Mouse (Mus musculus) intestine, postnatal 0 days (tissue): ENCODE data around the gene Pax3. TPM values are rescaled to one million over a fixed set of nuclear protein-coding genes. Genes with fewer than 3 reads are reported as not detected.
A peak's percentile ranks its signal among the peaks of the same experiment; 100 is the strongest.

Source experiments
- ATAC-seq: fragments of 200-750 bp; cut with Nextera tagmentation; 2 replicates; pipeline ENCODE4 v1.8.0; 2017; ENCODE audit warnings: mild to moderate bottlenecking, moderate TSS enrichment, moderate library complexity
- H3K27ac ChIP-seq: fragments of 300-500 bp; sonication (generic); 2 replicates; pipeline ENCODE4 v1.5.1; 2014; ENCODE audit warnings: mild to moderate bottlenecking, low read depth, low read length, moderate library complexity
- H3K27me3 ChIP-seq: fragments of 300-500 bp; sonication (generic); replicated peaks from 2 replicates; pipeline ENCODE4 v1.6.1; 2014; ENCODE audit warnings: low read length, mixed read lengths; ENCODE audit not compliant: control insufficient read depth, insufficient read depth
- H3K36me3 ChIP-seq: fragments of 300-500 bp; sonication (generic); 2 replicates; pipeline ENCODE4 v1.6.1; 2014; ENCODE audit warnings: mild to moderate bottlenecking, moderate library complexity; ENCODE audit not compliant: control insufficient read depth, insufficient read depth
- H3K4me1 ChIP-seq: fragments of 300-500 bp; sonication (generic); replicated peaks from 2 replicates; pipeline ENCODE4 v1.6.1; 2014; ENCODE audit warnings: antibody characterized with exemption, low read length, mixed read lengths; ENCODE audit not compliant: control insufficient read depth, insufficient read depth
- H3K4me2 ChIP-seq: fragments of 300-500 bp; sonication (generic); replicated peaks from 2 replicates; pipeline ENCODE4 v1.6.1; 2014; ENCODE audit warnings: low read depth, mild to moderate bottlenecking, moderate library complexity
- H3K4me3 ChIP-seq: fragments of 300-500 bp; sonication (generic); 2 replicates; pipeline ENCODE4 v1.5.1; 2014; ENCODE audit warnings: low read depth, low read length
- H3K9ac ChIP-seq: fragments of 300-500 bp; sonication (generic); 2 replicates; pipeline ENCODE4 v1.6.1; 2014; ENCODE audit warnings: mild to moderate bottlenecking, low read depth, low read length
- H3K9me3 ChIP-seq: fragments of 300-500 bp; sonication (generic); 2 replicates; pipeline ENCODE4 v1.6.1; 2016; ENCODE audit warnings: mixed run types; ENCODE audit not compliant: control insufficient read depth
- CTCF ChIP-seq: sonication (generic); IDR thresholded peaks from 2 replicates; pipeline ENCODE4 v1.5.1; 2016; ENCODE audit warnings: low read depth, mild to moderate bottlenecking, control low read depth, antibody characterized with exemption, moderate library complexity
- WGBS: fragments of 180-500 bp; shearing (Covaris S2); extraction: QIAGEN DNeasy Blood & Tissue Kit; methylation state at CpG from one replicate; pipeline ENCODE4 v1.1.7; 2014; 5-methylcytosine and 5-hydroxymethylcytosine counted together
- polyA plus RNA-seq: library from polyadenylated mRNA; unstranded; fragments of >200 nt; fragmentation: Nextera tagmentation; extraction: Ambion mirVana; gene quantifications from 2 replicates; pipeline ENCODE4 v1.2.1, GENCODE M21; 2015

Pax3 gene
- polyA plus RNA-seq, 1 experiment from 2014 or later = not detected

- Histone ChIP-seq H3K9me3 (no peaks in the 10 kb centered on the region), H3K4me2 (no peak overlapping the region), H3K4me3 (no peak overlapping the region), H3K27ac (no peak overlapping the region), H3K27me3 (peaks cover 97% of the 10 kb centered on the region), H3K9ac (no peak overlapping the region), H3K36me3 (no peaks in the 10 kb centered on the region), H3K4me1 (0 out of 2 replicates have a peak, but pooled peaks cover under 1% of the 10 kb centered on the region)
- 54% methylated on average over 1 of the region's 1 CpGs for WGBS
- ATAC-seq = no peak
- no peak for TF ChIP-seq CTCF
Measured at GRCm38 (mm10) chr1:78191331-78191730, 5.6 kb downstream of the Pax3 start.

GRCm38 (mm10) chr1:78190386-78191111 is 6.4 kb downstream of the Pax3 start:
- ATAC-seq = no peak
- Histone ChIP-seq H3K4me1 (no peaks in the 10 kb centered on the region), H3K9me3 (no peaks in the 10 kb centered on the region), H3K36me3 (no peaks in the 10 kb centered on the region), H3K27ac (no peak overlapping the region), H3K27me3 (peaks cover 97% of the 10 kb centered on the region), H3K4me3 (no peak overlapping the region), H3K4me2 (no peak overlapping the region), H3K9ac (no peak overlapping the region)
- no peak for TF ChIP-seq CTCF
- 3% methylated on average over 12 of the region's 12 CpGs for WGBS

GRCm38 (mm10) chr1:78189501-78190345 is 7.2 kb downstream of the Pax3 start:
- 0 out of 2 replicates have a peak overlapping the region, but pooled peaks have one; percentile 27 for H3K4me2 ChIP-seq
- no peaks in the 10 kb centered on the region for H3K4me1 ChIP-seq
- no peaks in the 10 kb centered on the region for H3K9me3 ChIP-seq
- ATAC-seq = no peak
- TF ChIP-seq CTCF = no peak
- H3K27ac ChIP-seq = no peak overlapping the region
- no peak overlapping the region for H3K9ac ChIP-seq
- peak overlapping the region; percentile 17; the same call in 1 of the 2 replicates for H3K4me3 ChIP-seq
- no peaks in the 10 kb centered on the region for H3K36me3 ChIP-seq
- peaks cover 97% of the 10 kb centered on the region for H3K27me3 ChIP-seq
- WGBS = 2% methylated on average over 37 of the region's 47 CpGs

GRCm38 (mm10) chr1:78189016-78189415 is 7.9 kb downstream of the Pax3 start:
- Histone ChIP-seq H3K4me3 (peak overlapping the region; percentile 12; the same call in 1 of the 2 replicates), H3K9me3 (no peaks in the 10 kb centered on the region), H3K4me1 (no peaks in the 10 kb centered on the region), H3K27ac (no peak overlapping the region), H3K27me3 (peaks cover 99% of the 10 kb centered on the region), H3K4me2 (0 out of 2 replicates have a peak overlapping the region, but pooled peaks have one; percentile 27), H3K9ac (no peak overlapping the region), H3K36me3 (no peaks in the 10 kb centered on the region)
- WGBS = 2% methylated on average over 16 of the region's 16 CpGs
- ATAC-seq = no peak
- TF ChIP-seq CTCF = no peak

GRCm38 (mm10) chr1:78188299-78188698 is 8.6 kb downstream of the Pax3 start:
- Histone ChIP-seq H3K9me3 (no peaks in the 10 kb centered on the region), H3K27ac (no peak overlapping the region), H3K4me3 (no peak overlapping the region), H3K4me1 (no peaks in the 10 kb centered on the region), H3K9ac (no peak overlapping the region), H3K36me3 (no peaks in the 10 kb centered on the region), H3K4me2 (no peak overlapping the region), H3K27me3 (peaks cover 96% of the 10 kb centered on the region)
- no peak for TF ChIP-seq CTCF
- no peak for ATAC-seq
- WGBS = 5% methylated on average over 2 of the region's 2 CpGs

GRCm38 (mm10) chr1:78187788-78188173 is 9.2 kb downstream of the Pax3 start:
- H3K27ac ChIP-seq = no peak overlapping the region
- H3K9me3 ChIP-seq = no peaks in the 10 kb centered on the region
- no peak overlapping the region for H3K4me2 ChIP-seq
- no peak for TF ChIP-seq CTCF
- no peak overlapping the region for H3K9ac ChIP-seq
- H3K27me3 ChIP-seq = peaks cover 94% of the 10 kb centered on the region
- WGBS = 3% methylated on average over 6 of the region's 6 CpGs
- H3K4me3 ChIP-seq = no peak overlapping the region
- H3K36me3 ChIP-seq = no peaks in the 10 kb centered on the region
- no peak for ATAC-seq
- no peaks in the 10 kb centered on the region for H3K4me1 ChIP-seq
